In the genomic region with DNA sequence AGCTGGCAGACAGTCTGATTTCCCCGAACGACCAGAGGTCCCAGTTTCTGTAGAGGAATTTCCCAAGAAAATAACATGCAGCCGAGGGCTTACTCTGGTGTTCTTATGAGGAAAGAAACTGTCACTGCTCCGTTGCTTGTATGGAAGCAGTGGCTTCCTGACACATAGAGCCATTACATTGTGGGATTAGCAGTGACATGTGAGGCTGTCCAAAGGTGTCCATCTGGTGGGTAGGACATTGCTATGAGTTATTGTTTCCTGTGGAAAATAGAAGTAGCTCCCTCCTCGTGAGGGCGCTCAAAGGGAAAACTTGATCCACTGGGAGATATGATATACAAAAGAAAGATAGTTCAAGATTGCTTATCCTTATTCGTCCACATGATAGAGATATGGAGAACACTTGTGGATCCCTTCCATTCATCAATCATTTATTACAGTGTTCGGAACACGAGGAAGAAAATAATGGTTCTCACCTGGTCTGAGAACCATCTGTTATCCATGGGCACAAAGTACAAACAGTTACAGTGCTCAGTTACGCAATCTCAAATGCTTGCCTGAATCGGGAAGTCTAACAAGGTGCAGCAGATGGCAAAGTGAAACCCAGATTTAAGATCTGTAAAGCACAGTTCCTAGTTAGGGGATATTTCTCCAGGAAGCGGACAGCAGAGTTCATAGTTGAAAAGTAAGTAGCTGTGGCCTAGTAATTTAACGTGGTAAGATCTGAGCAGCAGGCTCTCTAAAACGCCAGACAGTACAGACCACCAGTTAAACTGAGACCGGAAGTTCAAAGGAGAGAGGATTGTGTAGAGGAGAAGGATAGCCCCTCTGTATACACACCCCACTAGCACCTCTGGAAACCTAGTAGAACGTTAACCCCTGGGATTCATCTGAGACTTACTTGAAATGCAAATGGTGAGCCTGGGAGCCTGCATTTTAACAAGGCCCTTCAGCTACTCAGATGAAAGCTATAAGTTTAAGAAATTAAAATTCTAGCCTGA, we compare ENCODE assay signal across 17 mouse cellular contexts. TPM values are rescaled to one million over a fixed set of nuclear protein-coding genes. Genes with fewer than 3 reads are reported as not detected.
DNase-seq lines count a peak whose midpoint lies in the region; ATAC-seq lines count a peak whose summit lies in the region.
"Had no signal": no experiment of that assay in that cellular context is flagged by ENCODE, and none has a peak within 500 bp of the region (broad histone marks: within the 10 kb centered on the region; RNA-seq: fewer than 3 reads in every experiment).

No protein-coding gene starts in this region.

- H3K4me1 ChIP-seq in intestine, embryonic 16.5 days (ENCODE audit: control insufficient read depth, insufficient read depth, low read length), result 0 out of 2 replicates have a peak, but pooled peaks cover 3% of the 10 kb centered on the region
- H3K4me1 ChIP-seq in stomach, embryonic 15.5 days, result no peaks in the 10 kb centered on the region
- H3K4me1 ChIP-seq: limb, embryonic 10.5 days; midbrain, embryonic 10.5 days had no signal

- no peaks in the 10 kb centered on the region for H3K36me3 ChIP-seq in intestine, embryonic 16.5 days (ENCODE audit: control insufficient read depth, insufficient read depth, low read length)
- no peaks in the 10 kb centered on the region for H3K36me3 ChIP-seq in stomach, embryonic 15.5 days
- H3K36me3 ChIP-seq: G1E; limb, embryonic 10.5 days; midbrain, embryonic 10.5 days had no signal

- H3K9me3 ChIP-seq in intestine, embryonic 16.5 days (ENCODE audit: control insufficient read depth, low read length), result no peaks in the 10 kb centered on the region
- no peaks in the 10 kb centered on the region for H3K9me3 ChIP-seq in stomach, embryonic 15.5 days
- H3K9me3 ChIP-seq: G1E; limb, embryonic 10.5 days; midbrain, embryonic 10.5 days had no signal

- DNase-seq in kidney, postnatal 14 days, result peak; percentile 15
- DNase-seq in kidney, postnatal 4 days, result no peak
- DNase-seq in brain, adult 2 months (ENCODE audit: low read depth, low spot score), result peak; percentile 49
- no peak for DNase-seq in ovary, adult 18-20 months (ENCODE audit: low spot score)
- no peak for DNase-seq in thymus, postnatal 4 days
- DNase-seq: cerebellum, adult 8-10 months; gastrocnemius, adult 2 months; heart, adult 18-20 months; heart, postnatal 10 days; lung, adult 2 months; thymus, postnatal 25 days had no signal

- 49% methylated on average over 16 of the region's 16 CpGs for WGBS in intestine, embryonic 16.5 days
- 49% methylated on average over 16 of the region's 16 CpGs for WGBS in stomach, embryonic 15.5 days

- H3K27me3 ChIP-seq in intestine, embryonic 16.5 days (replicated peaks; ENCODE audit: control insufficient read depth, insufficient read depth, low read length), result no peaks in the 10 kb centered on the region
- H3K27me3 ChIP-seq in stomach, embryonic 15.5 days (replicated peaks), result no peaks in the 10 kb centered on the region

- peak overlapping the region; percentile 14; the same call in 1 of the 2 replicates for H3K4me3 ChIP-seq in intestine, embryonic 16.5 days (ENCODE audit: low read length)
- H3K4me3 ChIP-seq in stomach, embryonic 15.5 days (replicated peaks), result no peak overlapping the region
- H3K4me3 ChIP-seq: gastrocnemius, adult 2 months; limb, embryonic 10.5 days; midbrain, embryonic 10.5 days had no signal

- H3K9ac ChIP-seq in intestine, embryonic 16.5 days (ENCODE audit: low read depth, low read length), result peak overlapping the region; percentile 57
- no peak overlapping the region for H3K9ac ChIP-seq in stomach, embryonic 15.5 days

- H3K4me2 ChIP-seq in intestine, embryonic 16.5 days (ENCODE audit: low read depth, low read length), result 0 out of 2 replicates have a peak overlapping the region, but pooled peaks have one; percentile 22
- no peak overlapping the region for H3K4me2 ChIP-seq in stomach, embryonic 15.5 days

- H3K27ac ChIP-seq in intestine, embryonic 16.5 days (ENCODE audit: low read length), result peak overlapping the region; percentile 90
- H3K27ac ChIP-seq in stomach, embryonic 15.5 days, result 0 out of 2 replicates have a peak overlapping the region, but pooled peaks have one; percentile 3
- H3K27ac ChIP-seq: gastrocnemius, adult 2 months; limb, embryonic 10.5 days; midbrain, embryonic 10.5 days had no signal

- peak; percentile 96 for ATAC-seq in intestine, embryonic 16.5 days
- ATAC-seq in stomach, embryonic 15.5 days (ENCODE audit: insufficient read depth, low FRiP score, low read depth), result peak; percentile 43; the same call in 1 of the 2 replicates
- ATAC-seq: forebrain, embryonic 14.5 days had no signal

RNA-seq across cellular contexts. Expression of a gene that starts 25.6 kb away (rescaled TPM):
- 6.8 and 6.9 TPM in 2 replicates for polyA plus RNA-seq in intestine, embryonic 16.5 days (2015; fragmentation: Nextera tagmentation; extraction: Ambion mirVana)
- 10.8 and 14.1 TPM in 2 replicates for polyA plus RNA-seq in stomach, embryonic 15.5 days (2015; fragmentation: Nextera tagmentation; extraction: Ambion mirVana)
- polyA plus RNA-seq: G1E had no signal

RNA-seq across cellular contexts. Expression of a gene that starts 48.6 kb away (rescaled TPM):
- 7.2 and 7.3 TPM in 2 replicates for polyA plus RNA-seq in intestine, embryonic 16.5 days (2015; fragmentation: Nextera tagmentation; extraction: Ambion mirVana)
- polyA plus RNA-seq in stomach, embryonic 15.5 days (2015; fragmentation: Nextera tagmentation; extraction: Ambion mirVana), result 11.4 and 12.3 TPM in 2 replicates

Comparison
In these comparisons a context has a peak if more than half of its experiments do, and no peak if none do; other contexts are left out.
1. DNase-seq: peak in kidney, postnatal 14 days (single experiment) and brain, adult 2 months (single experiment); none in kidney, postnatal 4 days (0 of 2), ovary, adult 18-20 months (single experiment) and thymus, postnatal 4 days (single experiment).